Mouse (Mus musculus) MEL (cell line): ENCODE measurements at regions not wholly inside any gene's neighbourhood (a gene's known extent, or its start where the extent isn't known, plus 50 kb on each side); places are given as distances from the start of the nearest gene placed in this dataset.

Source experiments
- DNase-seq: peaks from one replicate; pipeline ENCODE4 v3.0.0; 2011; ENCODE audit warnings: low read depth, low spot score
- H3K27ac ChIP-seq: 2 replicates; pipeline ENCODE4 v1.5.1; 2012; ENCODE audit warnings: low read depth, mild to moderate bottlenecking, control low read depth, low read length, moderate library complexity; ENCODE audit not compliant: control insufficient read depth
- H3K27me3 ChIP-seq, 2 experiments: fragments of 150-350 bp in 1 of 2; sonication (generic) in 1 of 2; 2 replicates each; pipeline ENCODE4 v1.6.1; 2012; ENCODE audit warnings: low read length in 2 of 2, mild to moderate bottlenecking in 2 of 2, improper control_type of control experiment in 1 of 2, moderate library complexity in 1 of 2; ENCODE audit not compliant: insufficient read depth in 2 of 2, control insufficient read depth in 1 of 2
- H3K36me3 ChIP-seq, 2 experiments: 2 replicates each; pipeline ENCODE4 v1.6.1; 2012 to 2014; ENCODE audit warnings: low read length in 2 of 2, improper control_type of control experiment in 1 of 2, inconsistent platforms in 1 of 2, mild to moderate bottlenecking in 1 of 2; ENCODE audit not compliant: insufficient read depth in 2 of 2, control insufficient read depth in 1 of 2
- H3K4me1 ChIP-seq, 2 experiments: fragments of 150-350 bp in 1 of 2; sonication (generic) in 1 of 2; 2 replicates each; pipeline ENCODE4 v1.6.1; 2012; ENCODE audit warnings: low read length in 2 of 2, improper control_type of control experiment in 1 of 2, mild to moderate bottlenecking in 1 of 2; ENCODE audit not compliant: insufficient read depth in 2 of 2, control insufficient read depth in 1 of 2
- H3K4me3 ChIP-seq, 2 experiments: fragments of 150-350 bp in 1 of 2; sonication (generic) in 1 of 2; 2 replicates each; pipeline ENCODE4 v1.5.1; 2012; ENCODE audit warnings: low read depth in 2 of 2, low read length in 2 of 2, mild to moderate bottlenecking in 2 of 2, moderate library complexity in 2 of 2, control low read depth in 1 of 2, improper control_type of control experiment in 1 of 2; ENCODE audit not compliant: control insufficient read depth in 1 of 2, insufficient read depth in 1 of 2
- H3K79me2 ChIP-seq: 2 replicates; pipeline ENCODE4 v1.6.1; 2012; ENCODE audit warnings: mild to moderate bottlenecking, low read length, moderate library complexity; ENCODE audit not compliant: control insufficient read depth, poor library complexity, insufficient read depth
- H3K9ac ChIP-seq: 2 replicates; pipeline ENCODE4 v1.6.1; 2012; ENCODE audit warnings: low read depth, mild to moderate bottlenecking, control low read depth, low read length, moderate library complexity; ENCODE audit not compliant: control insufficient read depth, poor library complexity, severe bottlenecking
- H3K9me3 ChIP-seq: fragments of 150-350 bp; sonication (generic); replicated peaks from 2 replicates; pipeline ENCODE4 v1.6.1; 2012; ENCODE audit warnings: mild to moderate bottlenecking, low read length, improper control_type of control experiment, moderate library complexity; ENCODE audit not compliant: insufficient read depth
- BHLHE40 ChIP-seq: IDR thresholded peaks from 2 replicates; pipeline ENCODE4 v1.6.1; 2012; ENCODE audit warnings: low read depth, mild to moderate bottlenecking, inconsistent platforms, low read length, improper control_type of control experiment, borderline replicate concordance
- E2F4 ChIP-seq: IDR thresholded peaks from 2 replicates; pipeline ENCODE4 v1.6.1; 2011; ENCODE audit warnings: low read depth, low read length, improper control_type of control experiment, borderline replicate concordance
- EP300 ChIP-seq, 2 experiments: IDR thresholded peaks; 2 replicates each; pipeline ENCODE4 v1.6.1; 2011; ENCODE audit warnings: improper control_type of control experiment in 2 of 2, low read length in 2 of 2, low read depth in 1 of 2, mild to moderate bottlenecking in 1 of 2
- HCFC1 ChIP-seq: IDR thresholded peaks from 2 replicates; pipeline ENCODE4 v1.6.1; 2012; ENCODE audit warnings: low read depth, mild to moderate bottlenecking, inconsistent platforms, low read length, improper control_type of control experiment, moderate library complexity
- MAFK ChIP-seq: IDR thresholded peaks from 2 replicates; pipeline ENCODE4 v1.6.1; 2011; ENCODE audit warnings: low read depth, mild to moderate bottlenecking, low read length, improper control_type of control experiment, borderline replicate concordance
- MAX ChIP-seq: IDR thresholded peaks from 2 replicates; pipeline ENCODE4 v1.6.1; 2011; ENCODE audit warnings: low read length, improper control_type of control experiment
- MAZ ChIP-seq: IDR thresholded peaks from 2 replicates; pipeline ENCODE4 v1.6.1; 2012; ENCODE audit warnings: low read depth, mild to moderate bottlenecking, inconsistent platforms, low read length, improper control_type of control experiment
- MXI1 ChIP-seq: IDR thresholded peaks from 2 replicates; pipeline ENCODE4 v1.6.1; 2011; ENCODE audit warnings: mild to moderate bottlenecking, low read depth, low read length, improper control_type of control experiment
- MYB ChIP-seq: IDR thresholded peaks from 2 replicates; pipeline ENCODE4 v1.6.1; 2011; ENCODE audit warnings: mild to moderate bottlenecking, low read depth, low read length, improper control_type of control experiment
- MYC ChIP-seq: IDR thresholded peaks from 2 replicates; pipeline ENCODE4 v1.6.1; 2011; ENCODE audit warnings: low read depth, mild to moderate bottlenecking, low read length, improper control_type of control experiment, moderate library complexity
- POLR2A ChIP-seq, 2 experiments: IDR thresholded peaks; 2 replicates each; pipeline ENCODE4 v1.6.1; 2011 to 2012; ENCODE audit warnings: low read length in 2 of 2, mild to moderate bottlenecking in 2 of 2, control low read depth in 1 of 2, improper control_type of control experiment in 1 of 2, low read depth in 1 of 2, moderate library complexity in 1 of 2; ENCODE audit not compliant: control insufficient read depth in 1 of 2, insufficient read depth in 1 of 2, poor library complexity in 1 of 2
- POLR2AphosphoS5 ChIP-seq: IDR thresholded peaks from 2 replicates; pipeline ENCODE4 v1.6.1; 2012; ENCODE audit warnings: low read depth, borderline replicate concordance, mild to moderate bottlenecking, inconsistent platforms, low read length, moderate library complexity, mixed read lengths
- RAD21 ChIP-seq: IDR thresholded peaks from 2 replicates; pipeline ENCODE4 v1.6.1; 2011; ENCODE audit warnings: mild to moderate bottlenecking, low read depth, low read length, improper control_type of control experiment
- RCOR1 ChIP-seq: IDR thresholded peaks from 2 replicates; pipeline ENCODE4 v1.6.1; 2012; ENCODE audit warnings: low read depth, mild to moderate bottlenecking, inconsistent platforms, low read length, improper control_type of control experiment
- SIN3A ChIP-seq: IDR thresholded peaks from 2 replicates; pipeline ENCODE4 v1.6.1; 2012; ENCODE audit warnings: low read length, improper control_type of control experiment, inconsistent platforms
- SMC3 ChIP-seq: IDR thresholded peaks from 2 replicates; pipeline ENCODE4 v1.6.1; 2011; ENCODE audit warnings: low read depth, low read length, improper control_type of control experiment
- TAL1 ChIP-seq: IDR thresholded peaks from 2 replicates; pipeline ENCODE4 v1.6.1; 2012; ENCODE audit warnings: mild to moderate bottlenecking, inconsistent platforms, low read length, moderate library complexity, mixed read lengths
- TBP ChIP-seq: IDR thresholded peaks from 2 replicates; pipeline ENCODE4 v1.8.0; 2011; ENCODE audit warnings: low read depth, low read length, improper control_type of control experiment
- UBTF ChIP-seq: IDR thresholded peaks from 2 replicates; pipeline ENCODE4 v1.6.1; 2012; ENCODE audit warnings: low read depth, mild to moderate bottlenecking, inconsistent platforms, low read length, improper control_type of control experiment, moderate library complexity, borderline replicate concordance; ENCODE audit not compliant: insufficient read depth
- USF1 ChIP-seq: IDR thresholded peaks from 2 replicates; pipeline ENCODE4 v1.6.1; 2014; ENCODE audit warnings: low read depth, mild to moderate bottlenecking, inconsistent platforms, low read length, improper control_type of control experiment, moderate library complexity
- USF2 ChIP-seq, 2 experiments: IDR thresholded peaks; 2 replicates each; pipeline ENCODE4 v1.6.1; 2011 to 2012; ENCODE audit warnings: improper control_type of control experiment in 2 of 2, low read length in 2 of 2, borderline replicate concordance in 1 of 2, inconsistent platforms in 1 of 2, low read depth in 1 of 2, mild to moderate bottlenecking in 1 of 2; ENCODE audit not compliant: insufficient read depth in 1 of 2
- ZC3H11A ChIP-seq: IDR thresholded peaks from 2 replicates; pipeline ENCODE4 v1.6.1; 2012; ENCODE audit warnings: low read depth, mild to moderate bottlenecking, inconsistent platforms, low read length, improper control_type of control experiment
- ZKSCAN1 ChIP-seq: IDR thresholded peaks from 2 replicates; pipeline ENCODE4 v1.6.1; 2012; ENCODE audit warnings: low read depth, mild to moderate bottlenecking, inconsistent platforms, low read length, improper control_type of control experiment, moderate library complexity
- ZNF384 ChIP-seq: IDR thresholded peaks from 2 replicates; pipeline ENCODE4 v1.6.1; 2012; ENCODE audit warnings: low read depth, mild to moderate bottlenecking, inconsistent platforms, low read length, improper control_type of control experiment

GRCm38 (mm10) chr14:76781524-76781880 is 224.8 kb upstream of the Serp2 start:
- Histone ChIP-seq H3K36me3 (no peaks in the 10 kb centered on the region), H3K9ac (no peak overlapping the region), H3K27me3 (no peaks in the 10 kb centered on the region), H3K9me3 (no peaks in the 10 kb centered on the region), H3K79me2 (no peaks in the 10 kb centered on the region), H3K4me3 (no peak overlapping the region), H3K27ac (no peak overlapping the region), H3K4me1 (no peaks in the 10 kb centered on the region)
- no peak for TF ChIP-seq ZKSCAN1
- no peak for TF ChIP-seq MYB
- TF ChIP-seq POLR2A (IDR thresholded peaks at IDR 0.05; ENCODE audit: control insufficient read depth in 1 of 2, insufficient read depth in 1 of 2, low read depth in 1 of 2, low read length in 2 of 2, poor library complexity in 1 of 2) = no peak
- TF ChIP-seq SMC3 = no peak
- no peak for TF ChIP-seq RAD21
- TF ChIP-seq RCOR1 = no peak
- TF ChIP-seq BHLHE40 = no peak
- no peak for TF ChIP-seq HCFC1
- no peak for TF ChIP-seq MAFK
- no peak for TF ChIP-seq USF1
- TF ChIP-seq ZC3H11A = no peak
- no peak for TF ChIP-seq TAL1
- no peak for TF ChIP-seq EP300 (IDR thresholded peaks at IDR 0.05; ENCODE audit: low read depth in 1 of 2, low read length in 2 of 2)
- TF ChIP-seq ZNF384 = no peak
- TF ChIP-seq USF2 (IDR thresholded peaks at IDR 0.05; ENCODE audit: borderline replicate concordance in 1 of 2, insufficient read depth in 1 of 2, low read depth in 1 of 2, low read length in 2 of 2) = no peak
- TF ChIP-seq MYC = no peak
- TF ChIP-seq UBTF = no peak
- no peak for TF ChIP-seq E2F4
- DNase-seq = no peak

- no peaks in the 10 kb centered on the region for H3K9me3 ChIP-seq
- no peak overlapping the region for H3K9ac ChIP-seq
- H3K27ac ChIP-seq = no peak overlapping the region
- TF ChIP-seq RAD21 = no peak
- TF ChIP-seq MAX = no peak
- no peak for TF ChIP-seq MYC
- no peak for TF ChIP-seq MAZ
- no peak for TF ChIP-seq UBTF
- no peak for TF ChIP-seq SIN3A
- TF ChIP-seq RCOR1 = no peak
- TF ChIP-seq POLR2AphosphoS5 = no peak
- no peak for TF ChIP-seq TBP
- no peak for TF ChIP-seq MXI1
- TF ChIP-seq, all 39 proteins: peak for 0
- H3K27me3 ChIP-seq = no peaks in the 10 kb centered on the region
- H3K36me3 ChIP-seq = no peaks in the 10 kb centered on the region
- H3K4me1 ChIP-seq = no peaks in the 10 kb centered on the region
- H3K4me3 ChIP-seq = no peak overlapping the region
- DNase-seq = no peak
- no peaks in the 10 kb centered on the region for H3K79me2 ChIP-seq
Observed at GRCm38 (mm10) chr14:76780572-76781523, 224.2 kb upstream of the Serp2 start.
